In the genomic region with DNA sequence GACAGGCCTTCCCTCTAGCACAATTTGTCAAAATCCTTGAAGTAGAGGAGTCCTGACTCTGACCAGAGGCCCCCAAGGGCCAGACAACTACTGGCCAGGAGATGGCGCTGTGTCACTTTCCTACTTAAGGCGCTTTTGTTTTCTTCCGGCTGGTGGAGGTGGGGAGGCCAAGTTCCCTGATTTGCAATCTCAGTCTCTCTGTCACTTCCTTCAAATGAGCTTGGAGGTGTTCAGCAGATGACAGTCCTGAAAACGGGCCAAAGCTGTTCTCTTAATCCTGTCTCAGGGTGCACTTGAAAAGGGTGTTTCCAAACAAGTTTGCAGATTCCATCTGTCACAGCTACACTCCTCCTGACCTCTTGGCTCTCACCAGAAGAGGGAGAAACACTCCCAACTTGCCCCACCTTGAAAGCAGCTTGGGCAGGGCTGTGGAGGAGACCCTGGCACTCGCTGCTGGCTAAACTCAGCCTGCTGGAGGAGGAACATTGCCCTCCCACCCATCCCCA, we compare ENCODE assay signal across 8 mouse cellular contexts.
DNase-seq lines count a peak whose midpoint lies in the region; ATAC-seq and TF ChIP-seq lines count a peak whose summit lies in the region.

No protein-coding gene starts in this region.

- peaks cover 70% of the 10 kb centered on the region for H3K27me3 ChIP-seq in forebrain, embryonic 10.5 days (ENCODE audit: poor library complexity, severe bottlenecking)
- H3K27me3 ChIP-seq in hindbrain, embryonic 16.5 days (replicated peaks; ENCODE audit: control insufficient read depth, insufficient read depth, low read length) = no peaks in the 10 kb centered on the region
- no peaks in the 10 kb centered on the region for H3K27me3 ChIP-seq in limb, embryonic 11.5 days (ENCODE audit: control insufficient read depth, insufficient read depth, low read length)

- TF ChIP-seq POLR2A in olfactory bulb, adult 2 months (IDR thresholded peaks at IDR 0.05; ENCODE audit: insufficient read depth, low read depth, low read length) = no peak

- H3K4me3 ChIP-seq in forebrain, embryonic 10.5 days = no peak overlapping the region
- no peak overlapping the region for H3K4me3 ChIP-seq in hindbrain, embryonic 16.5 days (ENCODE audit: low read length)
- no peak overlapping the region for H3K4me3 ChIP-seq in limb, embryonic 11.5 days (ENCODE audit: low read depth, low read length)
- no peak overlapping the region for H3K4me3 ChIP-seq in olfactory bulb, adult 2 months (ENCODE audit: insufficient read depth, low read depth, low read length)

- peak; percentile 20 for DNase-seq in right cerebral cortex, adult 18-20 months
- no peak for DNase-seq in right cerebral cortex, postnatal 25 days
- peak; percentile 77 for DNase-seq in brain, adult 2 months (ENCODE audit: low read depth, low spot score)
- DNase-seq in forebrain, embryonic 10.5 days (ENCODE audit: extremely low spot score, low spot score) = peak; percentile 72
- DNase-seq in limb, embryonic 11.5 days (ENCODE audit: low spot score) = peak; percentile 73

- no peak overlapping the region for H3K9ac ChIP-seq in hindbrain, embryonic 16.5 days (ENCODE audit: low read depth, low read length)
- H3K9ac ChIP-seq in limb, embryonic 11.5 days (ENCODE audit: low read length) = no peak overlapping the region

- peak overlapping the region; percentile 45 for H3K27ac ChIP-seq in forebrain, embryonic 10.5 days
- no peak overlapping the region for H3K27ac ChIP-seq in hindbrain, embryonic 16.5 days (ENCODE audit: low read depth, low read length)
- no peak overlapping the region for H3K27ac ChIP-seq in limb, embryonic 11.5 days (replicated peaks; ENCODE audit: low read depth, low read length)
- H3K27ac ChIP-seq in olfactory bulb, adult 2 months (ENCODE audit: insufficient read depth, low read depth, low read length) = no peak overlapping the region

- no peak overlapping the region for H3K4me2 ChIP-seq in hindbrain, embryonic 16.5 days (ENCODE audit: low read length)
- H3K4me2 ChIP-seq in limb, embryonic 11.5 days (ENCODE audit: low read depth, severe bottlenecking) = no peak overlapping the region

- WGBS in forebrain, embryonic 10.5 days = 4% methylated on average over 5 of the region's 5 CpGs
- 3% methylated on average over 5 of the region's 5 CpGs for WGBS in hindbrain, embryonic 16.5 days
- 5% methylated on average over 5 of the region's 5 CpGs for WGBS in limb, embryonic 11.5 days
- 26% methylated on average over 5 of the region's 5 CpGs for WGBS in olfactory bulb, adult 2 months

- ATAC-seq in hindbrain, embryonic 16.5 days = peak; percentile 87
- ATAC-seq in limb, embryonic 11.5 days (ENCODE audit: insufficient number of reproducible peaks, low FRiP score, low TSS enrichment, low read depth) = no peak
- no peak for ATAC-seq in monocyte, adult 5-6 weeks (replicated peaks; ENCODE audit: insufficient number of reproducible peaks, low FRiP score, low TSS enrichment, poor library complexity, severe bottlenecking)

- H3K9me3 ChIP-seq in forebrain, embryonic 10.5 days = no peaks in the 10 kb centered on the region
- H3K9me3 ChIP-seq in hindbrain, embryonic 16.5 days (ENCODE audit: control insufficient read depth, low read length) = no peaks in the 10 kb centered on the region
- H3K9me3 ChIP-seq in limb, embryonic 11.5 days (ENCODE audit: control insufficient read depth, low read length) = no peaks in the 10 kb centered on the region

- no peaks in the 10 kb centered on the region for H3K36me3 ChIP-seq in forebrain, embryonic 10.5 days (replicated peaks)
- no peaks in the 10 kb centered on the region for H3K36me3 ChIP-seq in hindbrain, embryonic 16.5 days (ENCODE audit: control insufficient read depth, insufficient read depth, low read length)
- no peaks in the 10 kb centered on the region for H3K36me3 ChIP-seq in limb, embryonic 11.5 days (ENCODE audit: control insufficient read depth, insufficient read depth, low read length)

- peak; percentile 37; the same call in 1 of the 2 replicates for TF ChIP-seq CTCF in olfactory bulb, adult 2 months (IDR thresholded peaks at IDR 0.05; ENCODE audit: insufficient read depth, low read depth, low read length)

- H3K4me1 ChIP-seq in forebrain, embryonic 10.5 days = peaks cover 42% of the 10 kb centered on the region
- H3K4me1 ChIP-seq in hindbrain, embryonic 16.5 days (ENCODE audit: control insufficient read depth, insufficient read depth, low read depth, low read length) = no peaks in the 10 kb centered on the region
- no peaks in the 10 kb centered on the region for H3K4me1 ChIP-seq in limb, embryonic 11.5 days (ENCODE audit: control insufficient read depth, insufficient read depth, low read length)
- H3K4me1 ChIP-seq in olfactory bulb, adult 2 months (ENCODE audit: control insufficient read depth, insufficient read depth, low read length) = peaks cover 3% of the 10 kb centered on the region; the same call in 1 of the 2 replicates
